Mouse (Mus musculus): ENCODE results near the gene Ppm1k. TPM values are rescaled to one million over a fixed set of nuclear protein-coding genes. Genes with fewer than 3 reads are reported as not detected.
"Not testable (repeated sequence)": the region's sequence is repeated elsewhere in the genome, so short reads cannot be mapped to it uniquely, and the experiment has no call there.

Gene Ppm1k
- polyA plus RNA-seq, 1 experiment from 2014 or later, result 2.7 TPM

DNA sequence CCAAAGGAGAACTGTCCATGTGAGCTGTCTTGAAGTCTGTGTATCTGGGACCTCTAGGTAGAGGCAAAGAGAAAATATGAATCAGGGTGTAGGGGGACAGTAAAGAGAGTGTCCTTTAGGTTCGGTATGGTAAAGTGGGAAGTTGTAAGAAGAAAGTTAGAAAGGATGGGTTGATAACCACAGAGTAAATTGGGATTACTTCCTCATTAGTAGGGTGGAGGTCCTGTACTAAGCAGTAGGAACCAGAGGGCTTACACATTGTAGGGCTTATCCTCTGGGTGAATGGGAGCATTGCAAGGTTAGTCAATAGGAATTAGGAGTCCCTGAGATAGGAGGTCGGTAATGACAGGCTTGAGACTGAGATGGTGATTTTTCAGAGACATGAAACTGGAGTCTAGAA is 32.4 kb upstream of the Ppm1k start:
- no peaks in the 10 kb centered on the region for H3K9me3 ChIP-seq (replicated peaks; ENCODE audit: low read length)
- ATAC-seq (replicated peaks; ENCODE audit: low FRiP score, low read depth) (no peak), DNase-seq (ENCODE audit: low spot score) (no peak)
- H3K4me3 ChIP-seq (replicated peaks; ENCODE audit: low read depth, low read length), result no peak overlapping the region
- WGBS, result 91% methylated on average over 2 of the region's 2 CpGs
- no peak overlapping the region for H3K9ac ChIP-seq (ENCODE audit: low read depth, low read length)
- H3K36me3 ChIP-seq (ENCODE audit: insufficient read depth, low read length), result no peaks in the 10 kb centered on the region
- TF ChIP-seq CTCF (IDR thresholded peaks at IDR 0.05; ENCODE audit: low read depth), result no peak
- no peak overlapping the region for H3K27ac ChIP-seq
- no peaks in the 10 kb centered on the region for H3K27me3 ChIP-seq (ENCODE audit: insufficient read depth, low read length)
- H3K4me1 ChIP-seq (replicated peaks; ENCODE audit: insufficient read depth, low read length), result no peaks in the 10 kb centered on the region
- no peak overlapping the region for H3K4me2 ChIP-seq (ENCODE audit: low read length)

DNA sequence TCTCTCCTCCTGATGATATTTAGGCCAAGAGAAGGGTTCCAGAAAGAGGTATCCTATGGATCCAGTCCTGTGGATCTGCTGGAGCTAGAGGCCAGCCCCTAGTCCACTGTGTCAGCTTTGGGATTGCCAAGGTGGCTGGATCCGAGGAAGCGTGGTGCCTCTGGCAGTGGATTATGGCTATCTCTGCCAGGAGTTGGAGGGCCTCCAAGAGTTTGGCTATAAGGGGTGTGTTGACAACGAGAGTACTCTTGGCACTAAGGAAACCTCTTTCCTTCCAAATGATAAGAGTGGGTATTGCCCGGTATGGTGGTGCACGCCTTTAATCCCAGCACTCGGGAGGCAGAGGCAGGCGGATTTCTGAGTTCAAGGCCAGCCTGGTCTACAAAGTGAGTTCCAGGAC is 30.2 kb upstream of the Ppm1k start:
- Histone ChIP-seq H3K27ac (no peak overlapping the region), H3K4me2 (ENCODE audit: low read length) (no peak overlapping the region), H3K4me3 (replicated peaks; ENCODE audit: low read depth, low read length) (no peak overlapping the region), H3K36me3 (ENCODE audit: insufficient read depth, low read length) (no peaks in the 10 kb centered on the region), H3K9me3 (replicated peaks; ENCODE audit: low read length) (no peaks in the 10 kb centered on the region), H3K27me3 (ENCODE audit: insufficient read depth, low read length) (no peaks in the 10 kb centered on the region), H3K9ac (ENCODE audit: low read depth, low read length) (no peak overlapping the region), H3K4me1 (replicated peaks; ENCODE audit: insufficient read depth, low read length) (no peaks in the 10 kb centered on the region)
- DNase-seq (ENCODE audit: low spot score), result no peak
- 91% methylated on average over 7 of the region's 7 CpGs for WGBS
- TF ChIP-seq CTCF (IDR thresholded peaks at IDR 0.05; ENCODE audit: low read depth), result no peak
- ATAC-seq (replicated peaks; ENCODE audit: low FRiP score, low read depth), result no peak

GRCm38 (mm10) chr6:57563454-57563853 is 28.2 kb upstream of the Ppm1k start:
- ATAC-seq (replicated peaks; ENCODE audit: low FRiP score, low read depth), result no peak
- H3K27me3 ChIP-seq (ENCODE audit: insufficient read depth, low read length), result no peaks in the 10 kb centered on the region
- 86% methylated on average over 1 of the region's 1 CpGs for WGBS

DNA sequence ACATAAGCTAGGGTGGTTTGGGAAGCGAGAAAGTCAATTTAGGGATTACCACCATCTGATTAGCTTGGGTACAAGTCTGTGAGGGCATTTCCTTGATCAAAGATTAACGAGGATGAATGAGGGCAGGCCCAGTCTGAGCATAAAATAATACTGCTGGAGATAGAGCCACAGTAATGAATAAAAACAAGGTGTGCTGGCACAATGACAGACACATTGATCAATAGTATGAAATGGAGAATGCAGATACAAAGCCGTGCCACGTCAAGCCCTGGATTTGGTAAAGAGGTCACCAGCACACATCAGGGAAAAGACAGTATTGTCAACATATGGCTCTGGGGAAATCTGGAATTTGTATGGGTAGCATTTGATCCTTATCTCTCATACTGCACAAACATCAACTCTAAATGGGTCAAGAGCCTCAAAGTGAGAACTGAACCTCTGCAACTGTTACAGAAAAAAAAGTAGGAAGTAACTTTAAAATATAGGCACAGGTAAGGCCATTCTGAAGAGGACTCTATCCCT is 22.6 kb upstream of the Ppm1k start:
- Histone ChIP-seq H3K9ac (ENCODE audit: low read depth, low read length) (no peak overlapping the region), H3K4me1 (replicated peaks; ENCODE audit: insufficient read depth, low read length) (no peaks in the 10 kb centered on the region), H3K27me3 (ENCODE audit: insufficient read depth, low read length) (no peaks in the 10 kb centered on the region), H3K4me2 (ENCODE audit: low read length) (no peak overlapping the region), H3K4me3 (replicated peaks; ENCODE audit: low read depth, low read length) (no peak overlapping the region), H3K36me3 (ENCODE audit: insufficient read depth, low read length) (no peaks in the 10 kb centered on the region), H3K27ac (no peak overlapping the region), H3K9me3 (replicated peaks; ENCODE audit: low read length) (no peaks in the 10 kb centered on the region)
- no peak for DNase-seq (ENCODE audit: low spot score)
- TF ChIP-seq CTCF (IDR thresholded peaks at IDR 0.05; ENCODE audit: low read depth), result no peak
- 66% methylated on average over 4 of the region's 4 CpGs for WGBS
- ATAC-seq (replicated peaks; ENCODE audit: low FRiP score, low read depth), result no peak

More at GRCm38 (mm10) chr6:57563454-57563853, 28.2 kb upstream of the Ppm1k start:
- DNase-seq (ENCODE audit: low spot score), result no peak
- H3K4me3 ChIP-seq (replicated peaks; ENCODE audit: low read depth, low read length), result no peak overlapping the region
- no peak overlapping the region for H3K9ac ChIP-seq (ENCODE audit: low read depth, low read length)
- no peaks in the 10 kb centered on the region for H3K9me3 ChIP-seq (replicated peaks; ENCODE audit: low read length)
- no peak overlapping the region for H3K4me2 ChIP-seq (ENCODE audit: low read length)
- no peak overlapping the region for H3K27ac ChIP-seq
- no peaks in the 10 kb centered on the region for H3K36me3 ChIP-seq (ENCODE audit: insufficient read depth, low read length)
- no peaks in the 10 kb centered on the region for H3K4me1 ChIP-seq (replicated peaks; ENCODE audit: insufficient read depth, low read length)
- TF ChIP-seq CTCF (IDR thresholded peaks at IDR 0.05; ENCODE audit: low read depth), result no peak

DNA sequence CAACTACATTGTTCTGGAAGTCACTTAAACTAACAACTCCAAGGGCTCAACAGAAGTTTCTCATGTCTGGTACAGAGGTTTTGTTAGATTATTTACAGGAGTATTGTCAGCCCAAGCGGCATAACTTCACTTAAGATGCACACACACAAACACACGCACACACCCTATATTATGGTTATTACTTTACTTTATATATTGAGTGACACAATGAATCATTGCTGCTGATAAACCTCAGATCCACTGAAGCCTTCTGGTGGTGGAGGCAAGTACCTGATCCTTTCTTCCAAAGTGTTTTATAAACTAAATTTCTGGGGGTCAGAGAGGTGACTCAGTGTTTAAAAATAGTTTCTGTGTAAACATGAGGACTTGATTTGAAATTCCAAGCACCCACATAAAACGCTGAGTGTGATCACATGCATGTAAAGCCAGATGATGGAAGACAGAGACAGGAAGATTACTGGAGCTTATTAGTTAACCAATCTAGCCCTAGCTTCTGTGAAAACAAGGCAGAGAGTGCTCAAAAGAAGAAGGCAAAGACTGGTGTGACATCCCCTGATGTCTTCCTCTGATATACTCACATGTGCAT is 16.0 kb upstream of the Ppm1k start:
- DNase-seq (ENCODE audit: low spot score), result no peak
- Histone ChIP-seq H3K27ac (no peak overlapping the region), H3K9me3 (replicated peaks; ENCODE audit: low read length) (no peaks in the 10 kb centered on the region), H3K36me3 (ENCODE audit: insufficient read depth, low read length) (no peaks in the 10 kb centered on the region), H3K4me1 (replicated peaks; ENCODE audit: insufficient read depth, low read length) (no peaks in the 10 kb centered on the region), H3K4me3 (replicated peaks; ENCODE audit: low read depth, low read length) (no peak overlapping the region), H3K4me2 (ENCODE audit: low read length) (no peak overlapping the region), H3K9ac (ENCODE audit: low read depth, low read length) (no peak overlapping the region), H3K27me3 (ENCODE audit: insufficient read depth, low read length) (no peaks in the 10 kb centered on the region)
- 67% methylated on average over 3 of the region's 3 CpGs for WGBS
- no peak for TF ChIP-seq CTCF (IDR thresholded peaks at IDR 0.05; ENCODE audit: low read depth)
- no peak for ATAC-seq (replicated peaks; ENCODE audit: low FRiP score, low read depth)

GRCm38 (mm10) chr6:57544866-57545265 is 9.6 kb upstream of the Ppm1k start:
- no peaks in the 10 kb centered on the region for H3K27me3 ChIP-seq (ENCODE audit: insufficient read depth, low read length)
- peak; percentile 61 for DNase-seq (ENCODE audit: low spot score)
- WGBS, result 58% methylated on average over 2 of the region's 2 CpGs

DNA sequence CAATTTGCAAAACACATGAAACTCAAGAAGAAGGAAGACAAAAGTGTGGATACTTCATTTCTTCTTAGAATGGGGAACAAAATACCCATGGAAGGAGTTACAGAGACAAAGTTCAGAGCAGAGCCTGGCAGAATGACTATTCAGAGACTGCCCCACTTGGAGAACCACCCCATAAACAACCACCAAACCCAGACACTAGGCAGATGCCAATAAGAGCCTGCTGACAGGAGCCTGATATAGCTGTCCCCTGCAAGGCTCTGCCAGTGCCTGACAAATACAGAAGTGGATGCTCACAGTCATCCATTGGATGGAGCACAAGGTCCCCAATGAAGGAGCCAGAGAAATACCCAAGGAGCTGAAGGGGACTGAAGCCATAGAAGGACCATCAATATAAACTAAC is 8.3 kb upstream of the Ppm1k start:
- H3K36me3 ChIP-seq (ENCODE audit: insufficient read depth, low read length); H3K27ac ChIP-seq; H3K4me1 ChIP-seq (replicated peaks; ENCODE audit: insufficient read depth, low read length); ATAC-seq (replicated peaks; ENCODE audit: low FRiP score, low read depth); H3K4me3 ChIP-seq (replicated peaks; ENCODE audit: low read depth, low read length); H3K9me3 ChIP-seq (replicated peaks; ENCODE audit: low read length); H3K9ac ChIP-seq (ENCODE audit: low read depth, low read length); DNase-seq (ENCODE audit: low spot score); H3K4me2 ChIP-seq (ENCODE audit: low read length); H3K27me3 ChIP-seq (ENCODE audit: insufficient read depth, low read length): not testable (repeated sequence)

More at GRCm38 (mm10) chr6:57544866-57545265, 9.6 kb upstream of the Ppm1k start:
- no peak overlapping the region for H3K4me3 ChIP-seq (replicated peaks; ENCODE audit: low read depth, low read length)
- TF ChIP-seq CTCF (IDR thresholded peaks at IDR 0.05; ENCODE audit: low read depth), result no peak
- ATAC-seq (replicated peaks; ENCODE audit: low FRiP score, low read depth), result peak; percentile 52; the same call in 1 of the 2 replicates
- H3K4me1 ChIP-seq (replicated peaks; ENCODE audit: insufficient read depth, low read length), result no peaks in the 10 kb centered on the region
- no peaks in the 10 kb centered on the region for H3K9me3 ChIP-seq (replicated peaks; ENCODE audit: low read length)
- no peak overlapping the region for H3K27ac ChIP-seq
- no peak overlapping the region for H3K9ac ChIP-seq (ENCODE audit: low read depth, low read length)
- H3K36me3 ChIP-seq (ENCODE audit: insufficient read depth, low read length), result no peaks in the 10 kb centered on the region
- no peak overlapping the region for H3K4me2 ChIP-seq (ENCODE audit: low read length)

All from kidney, postnatal 0 days (tissue).